Mouse (Mus musculus) left cerebral cortex, adult 8-10 months (tissue): ENCODE measurements at regions not wholly inside any gene's neighbourhood (a gene's known extent, or its start where the extent isn't known, plus 50 kb on each side); places are given as distances from the start of the nearest gene placed in this dataset.
"Not testable (repeated sequence)": the region's sequence is repeated elsewhere in the genome, so short reads cannot be mapped to it uniquely, and the experiment has no call there.

ENCODE experiments used
- DNase-seq, 2 experiments: peaks; one replicate each; pipeline ENCODE4 v3.0.0; 2022; ENCODE audit warnings: low spot score in 2 of 2

DNA sequence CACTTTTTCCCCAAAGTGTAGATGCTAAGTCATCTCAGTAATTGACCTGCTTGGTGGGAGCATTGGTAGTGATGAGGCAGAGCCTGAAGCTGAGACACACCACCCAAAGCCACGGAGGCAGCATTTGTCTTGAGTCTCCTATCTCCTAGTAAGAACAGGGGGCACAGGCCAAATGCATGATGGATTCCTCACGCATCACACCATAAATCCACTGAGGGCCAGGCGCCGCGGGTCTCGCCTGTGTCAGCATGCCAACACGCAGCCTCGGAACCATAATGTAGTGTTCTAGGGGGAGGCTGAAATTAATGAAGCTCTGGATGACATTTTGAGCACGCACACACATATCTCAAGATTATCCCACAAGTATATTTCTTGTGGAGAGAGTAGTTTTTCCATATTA is 521.5 kb downstream of the Bnc2 start:
- no peak for DNase-seq

DNA sequence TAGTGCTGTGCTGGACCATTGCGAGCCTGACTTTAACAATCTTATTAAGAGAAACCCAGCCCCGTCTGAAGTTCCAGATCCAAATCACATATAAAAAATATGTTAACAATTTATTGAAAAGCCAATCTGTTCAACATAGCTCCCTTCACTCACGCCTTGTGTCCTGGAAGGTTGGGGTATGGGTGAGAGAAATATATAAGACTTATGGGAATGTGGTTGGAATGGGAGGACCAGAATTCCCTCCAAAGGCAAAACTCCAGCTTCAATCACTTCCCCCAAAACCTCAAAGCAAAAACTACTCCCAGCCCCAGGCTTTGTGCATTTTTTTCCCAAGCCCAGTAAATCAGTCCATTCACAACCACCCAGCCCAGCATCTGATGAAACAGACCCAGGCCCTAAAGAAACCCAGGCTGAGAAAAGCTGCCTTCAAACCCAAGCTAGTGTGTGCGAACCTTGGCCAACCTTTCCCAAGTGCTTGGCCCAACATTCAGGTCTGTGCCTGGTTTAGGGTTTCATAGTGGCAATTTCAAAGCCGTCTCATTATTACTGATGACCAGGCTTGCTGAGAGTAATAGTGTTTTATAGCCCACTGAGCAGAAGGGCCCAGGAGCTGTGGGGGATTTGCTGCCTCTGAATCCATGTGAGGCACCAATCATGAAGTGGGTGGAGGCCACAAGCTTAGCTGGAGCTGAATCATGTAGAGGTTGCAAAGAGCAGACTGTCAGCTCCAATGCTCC is 517.0 kb downstream of the Bnc2 start:
- no peak for DNase-seq

GRCm38 (mm10) chr4:84163362-84163761 is 511.7 kb downstream of the Bnc2 start:
- no peak for DNase-seq

DNA sequence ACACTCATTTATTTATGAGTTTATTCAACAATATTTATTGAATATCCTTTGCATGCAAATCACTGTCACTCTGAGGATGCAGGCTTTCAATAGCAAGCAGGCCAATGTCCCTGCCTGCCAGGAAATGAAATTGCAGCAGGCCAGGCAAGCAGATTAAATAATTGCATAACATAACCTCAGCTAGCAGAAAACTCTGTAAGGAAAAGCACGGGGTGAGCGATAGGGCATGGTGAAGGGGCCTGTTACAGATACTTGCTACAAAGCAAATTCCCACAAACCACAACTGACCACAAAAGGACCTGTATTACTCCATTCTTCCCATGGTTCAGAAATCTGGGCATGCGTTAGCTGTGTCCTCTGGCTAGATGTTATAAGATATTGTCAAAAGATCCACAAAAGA is 509.8 kb downstream of the Bnc2 start:
- DNase-seq = no peak

DNA sequence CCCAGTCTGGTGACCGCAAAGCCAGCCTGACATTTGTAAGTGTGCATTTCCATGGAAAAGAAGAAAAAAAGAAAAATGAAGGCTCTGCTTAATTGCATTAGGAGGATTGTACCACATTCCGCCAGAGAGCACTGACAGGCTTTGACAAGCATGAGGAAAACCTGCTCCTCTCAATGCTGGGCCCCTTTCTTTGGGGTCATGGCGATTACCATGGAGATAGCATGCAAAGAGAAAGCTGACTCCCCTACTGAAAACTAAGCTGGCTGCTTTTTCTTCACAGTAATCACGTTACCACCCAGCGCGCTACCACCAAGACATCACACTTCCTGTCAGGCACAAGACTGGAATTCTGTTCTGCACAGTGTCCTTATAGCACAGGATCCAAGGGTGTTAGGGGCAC is 502.2 kb downstream of the Bnc2 start:
- DNase-seq = no peak

DNA sequence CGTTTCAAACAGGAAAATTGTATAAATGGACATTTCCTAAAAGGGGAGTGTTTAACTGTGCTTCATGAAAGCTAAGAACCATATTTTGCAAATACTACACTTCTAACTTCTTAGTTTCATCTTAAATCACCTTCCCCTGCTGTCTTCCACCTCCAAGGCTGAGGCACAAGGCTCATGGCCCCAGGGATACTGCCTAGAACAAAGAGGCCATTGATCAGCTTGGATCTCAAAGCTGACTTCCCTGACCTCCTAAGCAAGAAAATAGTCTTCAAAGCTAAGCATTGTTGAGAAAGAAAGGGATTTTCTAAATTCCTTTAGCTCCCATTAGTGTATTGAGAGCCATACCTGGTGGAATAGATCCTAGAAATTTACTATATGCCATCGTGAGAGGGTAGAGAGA is 501.6 kb downstream of the Bnc2 start:
- no peak for DNase-seq

DNA sequence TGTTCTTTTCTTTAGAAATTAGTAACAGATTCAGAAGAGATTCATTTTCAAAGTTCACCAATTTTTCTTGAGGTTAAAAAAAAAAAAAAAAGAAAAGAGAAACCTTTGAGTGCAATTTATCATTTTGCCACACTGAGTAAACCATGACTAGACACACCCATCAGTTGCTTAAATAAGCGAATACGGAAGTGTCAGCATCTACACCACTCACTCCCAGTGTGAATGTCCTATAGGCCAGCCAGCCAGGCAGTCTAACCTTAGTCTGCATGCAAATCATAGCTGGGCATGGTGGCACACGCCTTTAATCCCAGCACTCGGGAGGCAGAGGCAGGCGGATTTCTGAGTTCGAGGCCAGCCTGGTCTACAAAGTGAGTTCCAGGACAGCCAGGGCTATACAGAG is 498.6 kb downstream of the Bnc2 start:
- not testable (repeated sequence) for DNase-seq

GRCm38 (mm10) chr4:84177827-84178226 is 497.2 kb downstream of the Bnc2 start:
- no peak for DNase-seq

DNA sequence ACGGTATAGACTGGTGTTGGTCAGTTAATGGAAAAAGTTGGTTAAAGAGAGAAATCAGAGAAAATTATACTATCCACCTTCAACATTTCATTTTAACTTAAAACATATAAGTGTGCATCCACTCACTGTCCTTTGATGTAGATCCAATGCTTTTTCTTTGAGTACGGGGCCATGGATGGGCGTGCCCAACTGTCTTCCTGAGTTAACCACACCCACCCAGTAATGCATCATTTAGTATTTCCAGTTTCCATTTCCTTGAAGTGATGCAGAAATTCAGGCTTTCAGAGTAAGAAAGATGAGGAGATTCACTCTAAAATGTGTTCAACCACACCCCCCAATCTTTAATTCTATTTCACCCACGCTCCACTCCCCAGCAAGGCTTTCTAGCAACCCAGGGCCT is 490.6 kb downstream of the Bnc2 start:
- DNase-seq = no peak

DNA sequence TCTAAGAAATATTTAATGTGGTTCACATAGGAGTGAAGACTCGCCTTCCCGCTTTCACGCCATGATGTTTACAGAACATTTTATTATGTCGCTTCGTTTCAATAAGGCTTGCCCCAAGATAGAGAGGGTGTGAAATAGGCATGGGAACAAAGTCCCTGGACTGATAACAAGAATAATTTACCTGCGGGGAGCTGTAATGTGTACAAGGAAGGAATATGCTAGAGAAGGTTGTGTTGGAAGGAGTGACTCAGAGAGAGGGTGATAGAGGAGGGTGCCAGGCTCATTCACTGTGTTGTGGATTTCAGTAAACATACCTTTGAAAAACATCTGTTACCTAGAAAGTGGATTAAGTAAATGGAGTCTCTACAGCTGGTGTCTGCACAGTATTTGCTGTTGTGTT is 490.2 kb downstream of the Bnc2 start:
- no peak for DNase-seq

DNA sequence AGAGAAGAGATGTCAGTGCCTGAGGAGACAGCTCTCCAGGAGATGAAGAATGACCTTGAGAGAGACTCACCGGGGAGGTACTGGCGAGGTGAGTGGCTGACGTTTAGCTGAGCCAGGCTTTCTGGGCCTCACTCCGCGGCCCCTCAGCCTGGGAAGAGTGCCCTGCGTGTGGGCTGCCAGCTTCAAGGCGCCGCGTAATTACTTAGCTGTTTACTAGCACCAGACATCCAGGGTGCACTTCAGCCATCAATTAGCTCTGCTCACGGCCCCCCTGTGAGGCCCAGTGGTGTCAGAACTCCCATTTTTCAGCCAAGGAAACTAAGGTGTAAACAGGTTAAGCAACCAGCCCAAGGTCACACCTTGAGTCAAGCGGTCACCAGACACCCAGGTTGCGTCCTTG is 485.8 kb downstream of the Bnc2 start:
- no peak for DNase-seq

DNA sequence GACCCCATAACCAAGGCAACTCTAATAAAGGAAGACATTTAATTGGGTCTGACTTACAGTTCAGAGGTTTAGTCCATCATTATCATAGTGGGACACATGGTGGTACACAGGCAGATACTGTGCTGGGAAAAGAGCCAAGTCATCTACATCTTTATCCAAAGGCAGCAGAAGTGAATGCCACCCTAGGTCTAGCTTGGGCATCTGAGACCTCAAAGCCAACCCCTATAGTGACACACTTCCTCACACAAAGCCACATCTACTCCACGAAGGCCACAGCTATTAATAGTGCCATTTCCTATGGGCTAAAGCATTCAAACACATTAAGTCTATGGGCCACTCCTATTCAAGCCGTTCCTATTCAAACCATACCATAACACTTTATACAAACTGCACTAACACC is 483.8 kb downstream of the Bnc2 start:
- no peak for DNase-seq

DNA sequence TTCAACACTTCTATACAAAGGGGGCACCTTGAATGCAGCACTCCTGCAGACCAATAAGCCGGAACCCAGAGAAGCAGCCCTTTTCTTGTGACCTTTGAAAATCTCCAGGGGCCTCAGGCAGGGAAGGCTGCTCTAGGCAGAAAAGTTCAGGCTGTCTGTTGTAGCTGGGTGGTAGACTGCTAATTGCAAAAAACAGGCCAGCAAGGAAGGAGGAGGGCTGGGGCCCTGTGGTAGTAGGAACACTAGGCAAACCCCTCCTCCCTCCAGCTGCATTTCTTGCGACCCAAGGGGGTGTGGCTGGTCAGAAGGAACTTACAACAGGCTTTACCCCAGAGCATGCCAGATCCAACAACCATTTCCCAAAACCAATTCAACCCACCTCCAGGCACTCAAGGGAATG is 482.8 kb downstream of the Bnc2 start:
- no peak for DNase-seq

DNA sequence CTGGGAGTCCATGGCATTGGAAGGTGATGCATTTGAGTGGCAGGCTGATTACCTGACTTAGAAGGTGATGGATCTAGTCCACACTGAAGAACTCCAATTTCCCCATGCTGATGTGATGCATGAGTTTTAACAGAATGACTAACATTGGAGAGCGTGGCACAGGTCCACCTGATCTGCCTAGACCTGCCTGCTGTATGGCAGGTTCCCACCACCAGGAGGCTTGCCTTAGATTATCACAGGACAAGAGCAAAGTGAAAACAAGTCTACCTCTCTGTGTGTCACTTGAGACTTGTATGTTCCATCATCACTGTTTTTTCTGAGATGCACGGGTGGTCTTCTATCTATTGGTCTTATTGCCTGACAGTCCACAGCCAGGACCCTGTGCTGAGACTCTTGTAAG is 478.3 kb downstream of the Bnc2 start:
- DNase-seq = no peak

- no peak for DNase-seq
Measured at GRCm38 (mm10) chr4:84198176-84198575, 476.9 kb downstream of the Bnc2 start.

DNA sequence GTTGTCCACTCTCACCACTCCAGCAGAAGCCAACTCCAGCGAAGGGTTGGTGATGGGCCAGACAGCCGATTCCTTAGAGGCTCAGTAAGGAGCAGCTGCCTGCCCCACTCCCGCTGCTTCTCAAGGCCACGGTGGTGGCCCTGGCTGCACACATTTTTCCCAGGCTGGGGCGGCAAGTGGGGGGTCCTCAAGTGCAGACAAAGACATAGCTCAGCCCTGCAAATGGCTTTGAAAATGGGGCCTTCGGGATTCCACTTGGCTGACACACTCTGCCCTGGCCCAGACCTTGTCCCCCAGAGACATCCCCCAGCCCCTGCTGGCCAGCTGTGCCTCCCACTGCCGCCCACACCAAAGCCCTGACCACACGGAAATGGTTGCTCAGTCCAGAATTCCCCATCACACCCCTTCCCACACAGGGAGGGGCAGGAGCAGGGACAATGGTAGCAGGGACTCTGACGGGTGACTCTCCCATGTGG is 475.9 kb downstream of the Bnc2 start:
- DNase-seq = no peak

- DNase-seq = no peak
Measured at GRCm38 (mm10) chr4:84201001-84201400, 474.1 kb downstream of the Bnc2 start.

DNA sequence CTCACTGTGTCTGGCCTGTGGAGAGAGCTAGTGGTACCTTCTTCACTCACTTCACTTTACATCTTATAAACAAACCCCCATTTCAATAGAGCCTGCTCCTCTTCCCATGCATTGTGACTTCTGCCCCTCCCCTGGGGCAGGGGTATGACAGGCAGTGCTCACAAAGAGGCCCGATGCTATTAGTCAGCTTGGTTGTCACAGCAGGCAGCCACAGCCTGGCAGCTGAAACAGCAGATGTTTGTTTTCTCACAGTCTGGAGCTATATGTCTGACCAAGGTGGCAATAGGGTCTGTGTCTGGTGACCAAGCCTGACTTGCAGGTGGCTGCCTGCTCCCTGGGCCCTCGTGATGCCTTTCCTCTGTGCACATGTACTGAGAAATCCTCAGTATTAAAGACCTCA is 472.8 kb downstream of the Bnc2 start:
- no peak for DNase-seq

DNA sequence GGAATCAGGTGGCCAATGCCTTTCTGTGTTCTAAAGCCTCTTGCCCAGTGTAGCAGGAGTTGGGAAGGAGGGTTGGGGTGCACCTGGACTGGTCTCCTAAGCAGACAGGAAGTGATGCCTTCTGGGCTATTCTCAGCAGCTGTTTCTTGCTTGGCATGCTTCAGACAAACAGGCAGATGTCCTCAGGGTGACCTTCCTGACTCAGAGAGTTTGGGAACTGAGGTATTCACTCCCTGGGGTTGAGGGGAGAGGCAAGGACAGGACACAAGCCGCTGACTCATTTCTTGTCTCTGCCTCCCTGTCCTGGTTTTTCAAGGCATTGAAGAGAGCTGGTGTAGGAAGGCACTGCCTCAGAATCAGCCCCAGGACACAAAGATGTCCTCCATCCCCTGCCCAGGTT is 471.4 kb downstream of the Bnc2 start:
- no peak for DNase-seq

DNA sequence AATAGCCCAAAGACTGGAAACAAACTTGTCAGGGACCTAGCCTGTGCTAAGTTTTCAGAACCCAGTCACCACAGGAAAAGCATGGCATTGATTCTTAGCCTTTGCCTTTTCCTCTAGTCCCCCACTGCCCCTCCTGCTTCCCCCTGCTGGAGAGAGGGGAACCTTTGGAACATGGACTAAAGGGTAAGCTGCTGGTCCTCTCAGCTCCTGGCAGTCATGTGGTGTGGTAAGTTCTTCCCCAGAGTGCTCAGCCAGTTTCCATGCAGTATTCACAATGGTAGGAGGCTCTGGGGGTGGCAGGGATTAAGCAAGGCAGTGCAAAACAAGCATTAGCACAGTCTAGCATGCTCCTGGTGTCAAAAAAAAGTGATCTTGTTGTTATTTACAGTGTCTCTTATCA is 470.3 kb downstream of the Bnc2 start:
- DNase-seq = no peak

- no peak for DNase-seq
Measured at GRCm38 (mm10) chr4:84208175-84208574, 466.9 kb downstream of the Bnc2 start.

- DNase-seq = no peak
Measured at GRCm38 (mm10) chr4:84209538-84209937, 465.5 kb downstream of the Bnc2 start.

GRCm38 (mm10) chr4:84211311-84211875 is 463.7 kb downstream of the Bnc2 start:
- DNase-seq = no peak
